Mouse (Mus musculus) MEL (cell line): ENCODE measurements around the gene Spata31d1a. TPM values are rescaled to one million over a fixed set of nuclear protein-coding genes. Genes with fewer than 3 reads are reported as not detected.
"Not testable (repeated sequence)": the region's sequence is repeated elsewhere in the genome, so short reads cannot be mapped to it uniquely, and the experiment has no call there.

Experiments used
- DNase-seq: peaks from one replicate; pipeline ENCODE4 v3.0.0; 2011; ENCODE audit warnings: low read depth, low spot score
- H3K27ac ChIP-seq: 2 replicates; pipeline ENCODE4 v1.5.1; 2012; ENCODE audit warnings: low read depth, mild to moderate bottlenecking, control low read depth, low read length, moderate library complexity; ENCODE audit not compliant: control insufficient read depth
- H3K27me3 ChIP-seq, 2 experiments: fragments of 150-350 bp in 1 of 2; sonication (generic) in 1 of 2; 2 replicates each; pipeline ENCODE4 v1.6.1; 2012; ENCODE audit warnings: low read length in 2 of 2, mild to moderate bottlenecking in 2 of 2, improper control_type of control experiment in 1 of 2, moderate library complexity in 1 of 2; ENCODE audit not compliant: insufficient read depth in 2 of 2, control insufficient read depth in 1 of 2
- H3K36me3 ChIP-seq, 2 experiments: 2 replicates each; pipeline ENCODE4 v1.6.1; 2012 to 2014; ENCODE audit warnings: low read length in 2 of 2, improper control_type of control experiment in 1 of 2, inconsistent platforms in 1 of 2, mild to moderate bottlenecking in 1 of 2; ENCODE audit not compliant: insufficient read depth in 2 of 2, control insufficient read depth in 1 of 2
- H3K4me1 ChIP-seq, 2 experiments: fragments of 150-350 bp in 1 of 2; sonication (generic) in 1 of 2; 2 replicates each; pipeline ENCODE4 v1.6.1; 2012; ENCODE audit warnings: low read length in 2 of 2, improper control_type of control experiment in 1 of 2, mild to moderate bottlenecking in 1 of 2; ENCODE audit not compliant: insufficient read depth in 2 of 2, control insufficient read depth in 1 of 2
- H3K4me3 ChIP-seq, 2 experiments: fragments of 150-350 bp in 1 of 2; sonication (generic) in 1 of 2; 2 replicates each; pipeline ENCODE4 v1.5.1; 2012; ENCODE audit warnings: low read depth in 2 of 2, low read length in 2 of 2, mild to moderate bottlenecking in 2 of 2, moderate library complexity in 2 of 2, control low read depth in 1 of 2, improper control_type of control experiment in 1 of 2; ENCODE audit not compliant: control insufficient read depth in 1 of 2, insufficient read depth in 1 of 2
- H3K79me2 ChIP-seq: 2 replicates; pipeline ENCODE4 v1.6.1; 2012; ENCODE audit warnings: mild to moderate bottlenecking, low read length, moderate library complexity; ENCODE audit not compliant: control insufficient read depth, poor library complexity, insufficient read depth
- H3K9ac ChIP-seq: 2 replicates; pipeline ENCODE4 v1.6.1; 2012; ENCODE audit warnings: low read depth, mild to moderate bottlenecking, control low read depth, low read length, moderate library complexity; ENCODE audit not compliant: control insufficient read depth, poor library complexity, severe bottlenecking
- H3K9me3 ChIP-seq: fragments of 150-350 bp; sonication (generic); replicated peaks from 2 replicates; pipeline ENCODE4 v1.6.1; 2012; ENCODE audit warnings: mild to moderate bottlenecking, low read length, improper control_type of control experiment, moderate library complexity; ENCODE audit not compliant: insufficient read depth
- BHLHE40 ChIP-seq: IDR thresholded peaks from 2 replicates; pipeline ENCODE4 v1.6.1; 2012; ENCODE audit warnings: low read depth, mild to moderate bottlenecking, inconsistent platforms, low read length, improper control_type of control experiment, borderline replicate concordance
- CTCF ChIP-seq, 3 experiments: IDR thresholded peaks in 2 of 3; conservative IDR thresholded peaks in 1 of 3; 2 replicates each; pipeline ENCODE4 v1.5.1; 2011 to 2012; ENCODE audit warnings: low read length in 3 of 3, low read depth in 2 of 3, mild to moderate bottlenecking in 2 of 3, improper control_type of control experiment in 1 of 3, inconsistent platforms in 1 of 3, mixed read lengths in 1 of 3, moderate library complexity in 1 of 3; ENCODE audit not compliant: control insufficient read depth in 1 of 3, insufficient read depth in 1 of 3, poor library complexity in 1 of 3, severe bottlenecking in 1 of 3
- EP300 ChIP-seq, 2 experiments: IDR thresholded peaks; 2 replicates each; pipeline ENCODE4 v1.6.1; 2011; ENCODE audit warnings: improper control_type of control experiment in 2 of 2, low read length in 2 of 2, low read depth in 1 of 2, mild to moderate bottlenecking in 1 of 2
- ETS1 ChIP-seq: IDR thresholded peaks from 2 replicates; pipeline ENCODE4 v1.6.1; 2012; ENCODE audit warnings: low read depth, mild to moderate bottlenecking, inconsistent platforms, low read length, improper control_type of control experiment, moderate library complexity
- GATA1 ChIP-seq: IDR thresholded peaks from 2 replicates; pipeline ENCODE4 v1.6.1; 2011; ENCODE audit warnings: low read depth, low read length, improper control_type of control experiment
- HCFC1 ChIP-seq: IDR thresholded peaks from 2 replicates; pipeline ENCODE4 v1.6.1; 2012; ENCODE audit warnings: low read depth, mild to moderate bottlenecking, inconsistent platforms, low read length, improper control_type of control experiment, moderate library complexity
- MAZ ChIP-seq: IDR thresholded peaks from 2 replicates; pipeline ENCODE4 v1.6.1; 2012; ENCODE audit warnings: low read depth, mild to moderate bottlenecking, inconsistent platforms, low read length, improper control_type of control experiment
- MEF2A ChIP-seq: IDR thresholded peaks from 2 replicates; pipeline ENCODE4 v1.6.1; 2014; ENCODE audit warnings: low read depth, mild to moderate bottlenecking, inconsistent platforms, low read length, improper control_type of control experiment; ENCODE audit not compliant: poor library complexity, insufficient replicate concordance, severe bottlenecking; ENCODE audit errors: extremely low read depth
- MYB ChIP-seq: IDR thresholded peaks from 2 replicates; pipeline ENCODE4 v1.6.1; 2011; ENCODE audit warnings: mild to moderate bottlenecking, low read depth, low read length, improper control_type of control experiment
- MYC ChIP-seq: IDR thresholded peaks from 2 replicates; pipeline ENCODE4 v1.6.1; 2011; ENCODE audit warnings: low read depth, mild to moderate bottlenecking, low read length, improper control_type of control experiment, moderate library complexity
- POLR2A ChIP-seq, 2 experiments: IDR thresholded peaks; 2 replicates each; pipeline ENCODE4 v1.6.1; 2011 to 2012; ENCODE audit warnings: low read length in 2 of 2, mild to moderate bottlenecking in 2 of 2, control low read depth in 1 of 2, improper control_type of control experiment in 1 of 2, low read depth in 1 of 2, moderate library complexity in 1 of 2; ENCODE audit not compliant: control insufficient read depth in 1 of 2, insufficient read depth in 1 of 2, poor library complexity in 1 of 2
- RAD21 ChIP-seq: IDR thresholded peaks from 2 replicates; pipeline ENCODE4 v1.6.1; 2011; ENCODE audit warnings: mild to moderate bottlenecking, low read depth, low read length, improper control_type of control experiment
- SIN3A ChIP-seq: IDR thresholded peaks from 2 replicates; pipeline ENCODE4 v1.6.1; 2012; ENCODE audit warnings: low read length, improper control_type of control experiment, inconsistent platforms
- TCF12 ChIP-seq: IDR thresholded peaks from 2 replicates; pipeline ENCODE4 v1.6.1; 2014; ENCODE audit warnings: low read depth, mild to moderate bottlenecking, inconsistent platforms, low read length, improper control_type of control experiment, moderate library complexity
- UBTF ChIP-seq: IDR thresholded peaks from 2 replicates; pipeline ENCODE4 v1.6.1; 2012; ENCODE audit warnings: low read depth, mild to moderate bottlenecking, inconsistent platforms, low read length, improper control_type of control experiment, moderate library complexity, borderline replicate concordance; ENCODE audit not compliant: insufficient read depth
- USF1 ChIP-seq: IDR thresholded peaks from 2 replicates; pipeline ENCODE4 v1.6.1; 2014; ENCODE audit warnings: low read depth, mild to moderate bottlenecking, inconsistent platforms, low read length, improper control_type of control experiment, moderate library complexity
- ZC3H11A ChIP-seq: IDR thresholded peaks from 2 replicates; pipeline ENCODE4 v1.6.1; 2012; ENCODE audit warnings: low read depth, mild to moderate bottlenecking, inconsistent platforms, low read length, improper control_type of control experiment
- ZKSCAN1 ChIP-seq: IDR thresholded peaks from 2 replicates; pipeline ENCODE4 v1.6.1; 2012; ENCODE audit warnings: low read depth, mild to moderate bottlenecking, inconsistent platforms, low read length, improper control_type of control experiment, moderate library complexity
- ZMIZ1 ChIP-seq: IDR thresholded peaks from 2 replicates; pipeline ENCODE4 v1.6.1; 2012; ENCODE audit warnings: low read depth, mild to moderate bottlenecking, inconsistent platforms, low read length, improper control_type of control experiment, moderate library complexity
- polyA plus RNA-seq, 2 experiments: library from polyadenylated mRNA; stranded (reverse) in 1 of 2; unstranded in 1 of 2; fragments of >175 nt in 1 of 2; fragments of >200 nt in 1 of 2; gene quantifications; 2 replicates each; pipeline versions ENCODE4 v1.2.1 to v1.2.4; 2012; ENCODE audit warnings: low replicate concordance in 2 of 2, low read depth in 1 of 2; ENCODE audit not compliant: insufficient read length in 2 of 2, insufficient read depth in 1 of 2, missing spikeins in 1 of 2
- total RNA-seq: library from RNA; depleted of rRNA; stranded (reverse); fragments of 300-350 nt; gene quantifications from 2 replicates; pipeline ENCODE4 v1.2.3, GENCODE M21; 2012

Spata31d1a gene
- total and polyA plus RNA-seq, 3 experiments, result 0.03 TPM; not detected in 2

- Histone ChIP-seq H3K27me3 (peaks cover 2 to 8% of the 10 kb centered on the region in 2 experiments; a peak in 3 of 4 replicates), H3K4me3 (no peak overlapping the region), H3K36me3 (no peaks in the 10 kb centered on the region), H3K9ac (no peak overlapping the region), H3K4me1 (no peaks in the 10 kb centered on the region), H3K9me3 (no peaks in the 10 kb centered on the region), H3K79me2 (no peaks in the 10 kb centered on the region), H3K27ac (no peak overlapping the region)
- no peak for TF ChIP-seq SIN3A
- TF ChIP-seq POLR2A (IDR thresholded peaks at IDR 0.05; ENCODE audit: control insufficient read depth in 1 of 2, insufficient read depth in 1 of 2, low read depth in 1 of 2, low read length in 2 of 2, poor library complexity in 1 of 2), result no peak
- TF ChIP-seq GATA1, result no peak
- no peak for TF ChIP-seq EP300 (IDR thresholded peaks at IDR 0.05; ENCODE audit: low read depth in 1 of 2, low read length in 2 of 2)
- TF ChIP-seq ZKSCAN1, result no peak
- no peak for TF ChIP-seq MYB
- no peak for TF ChIP-seq ZMIZ1
- no peak for TF ChIP-seq ZC3H11A
- no peak for TF ChIP-seq TCF12
- no peak for TF ChIP-seq MEF2A
- no peak for TF ChIP-seq BHLHE40
- no peak for TF ChIP-seq USF1
- no peak for TF ChIP-seq ETS1
- TF ChIP-seq MYC, result no peak
- TF ChIP-seq HCFC1, result no peak
- TF ChIP-seq MAZ, result no peak
- no peak for TF ChIP-seq CTCF (IDR thresholded peaks at IDR 0.05 in 2 of 3, conservative IDR thresholded peaks at IDR 0.05 in 1 of 3; ENCODE audit: control insufficient read depth in 1 of 3, insufficient read depth in 1 of 3, low read depth in 2 of 3, low read length in 3 of 3, poor library complexity in 1 of 3, severe bottlenecking in 1 of 3)
- no peak for TF ChIP-seq RAD21
- TF ChIP-seq UBTF, result no peak
- no peak for DNase-seq
Measured at GRCm38 (mm10) chr13:59713710-59714109, 3.6 kb upstream of the Spata31d1a start.

- H3K9ac ChIP-seq, H3K79me2 ChIP-seq, DNase-seq, H3K9me3 ChIP-seq, H3K27ac ChIP-seq, H3K4me3 ChIP-seq, H3K27me3 ChIP-seq, H3K36me3 ChIP-seq, H3K4me1 ChIP-seq: not testable (repeated sequence)
Measured at GRCm38 (mm10) chr13:59711984-59712383, 1.9 kb upstream of the Spata31d1a start, which contains the start of gene Spata31d1b. TSS of gene Spata31d1b (plus strand) at chr13:59712284.
